Comparison of ENCODE assay signal across 36 mouse cellular contexts in genomic region chr11:59817916-59818315, GRCm38 (mm10).
"Had no signal": no experiment of that assay in that cellular context is flagged by ENCODE, and none has a peak within 500 bp of the region (broad histone marks: within the 10 kb centered on the region; RNA-seq: fewer than 3 reads in every experiment).

No protein-coding gene starts in this region.

- H3K4me2 ChIP-seq: heart, embryonic 11.5 days; heart, embryonic 12.5 days; heart, embryonic 13.5 days; heart, embryonic 15.5 days; hindbrain, embryonic 12.5 days; hindbrain, embryonic 13.5 days; hindbrain, embryonic 14.5 days; hindbrain, embryonic 15.5 days; intestine, embryonic 15.5 days; kidney, embryonic 15.5 days had no signal

- H3K9me3 ChIP-seq: heart, embryonic 10.5 days; heart, embryonic 12.5 days; heart, embryonic 13.5 days; heart, embryonic 15.5 days; hindbrain, embryonic 10.5 days; hindbrain, embryonic 12.5 days; hindbrain, embryonic 13.5 days; hindbrain, embryonic 15.5 days; intestine, embryonic 15.5 days; kidney, embryonic 15.5 days had no signal

- H3K9ac ChIP-seq: heart, embryonic 12.5 days; heart, embryonic 13.5 days; heart, embryonic 15.5 days; hindbrain, embryonic 12.5 days; hindbrain, embryonic 13.5 days; hindbrain, embryonic 14.5 days; hindbrain, embryonic 15.5 days; intestine, embryonic 15.5 days; kidney, embryonic 15.5 days had no signal

- H3K4me1 ChIP-seq: heart, embryonic 10.5 days; heart, embryonic 12.5 days; heart, embryonic 13.5 days; heart, embryonic 15.5 days; hindbrain, embryonic 10.5 days; hindbrain, embryonic 12.5 days; hindbrain, embryonic 13.5 days; hindbrain, embryonic 15.5 days; intestine, embryonic 15.5 days; kidney, embryonic 15.5 days had no signal

- H3K27me3 ChIP-seq: heart, embryonic 12.5 days; heart, embryonic 13.5 days; heart, embryonic 15.5 days; hindbrain, embryonic 12.5 days; hindbrain, embryonic 13.5 days; hindbrain, embryonic 15.5 days; intestine, embryonic 15.5 days; kidney, embryonic 15.5 days had no signal

- DNase-seq: heart, adult 18-20 months; heart, adult 2 months; heart, postnatal 10 days; heart, postnatal 14 days; heart, postnatal 36 days; heart, postnatal 4 days; kidney, adult 11 months; kidney, adult 18-20 months; kidney, adult 2 months; kidney, adult 8-10 months; kidney, adult 9 months; kidney, postnatal 10 days; kidney, postnatal 14 days; kidney, postnatal 25 days; kidney, postnatal 36 days; kidney, postnatal 4 days; layer of hippocampus, adult 9-11 months had no signal

- H3K27ac ChIP-seq: heart, adult 2 months; heart, embryonic 10.5 days; heart, embryonic 13.5 days; heart, embryonic 15.5 days; hindbrain, embryonic 10.5 days; hindbrain, embryonic 12.5 days; hindbrain, embryonic 13.5 days; hindbrain, embryonic 14.5 days; hindbrain, embryonic 15.5 days; hindbrain, postnatal 0 days; intestine, embryonic 15.5 days; kidney, embryonic 15.5 days; kidney, postnatal 0 days; layer of hippocampus, adult 2 months had no signal

- ATAC-seq: hindbrain, embryonic 16.5 days; hindbrain, postnatal 0 days; inflammation-experienced regulatory T-cells, adult 6 months; intestine, embryonic 15.5 days; intestine, embryonic 16.5 days; intestine, postnatal 0 days had no signal

- H3K4me3 ChIP-seq: heart, adult 2 months; heart, embryonic 10.5 days; heart, embryonic 12.5 days; heart, embryonic 13.5 days; heart, embryonic 15.5 days; hindbrain, embryonic 10.5 days; hindbrain, embryonic 12.5 days; hindbrain, embryonic 13.5 days; hindbrain, embryonic 15.5 days; intestine, embryonic 15.5 days; kidney, embryonic 15.5 days; layer of hippocampus, adult 2 months had no signal
